Mouse (Mus musculus): ENCODE data around the gene 1700123O20Rik.

- no peak for TF ChIP-seq POLR2A (IDR thresholded peaks at IDR 0.05; ENCODE audit: borderline replicate concordance, extremely low read depth, insufficient read depth, insufficient read length, poor library complexity, severe bottlenecking)
- TF ChIP-seq CTCF (IDR thresholded peaks at IDR 0.05; ENCODE audit: borderline replicate concordance, extremely low read depth, insufficient read depth, insufficient read length): no peak
Measured at GRCm38 (mm10) chr14:54676290-54676689, 9.7 kb upstream of the 1700123O20Rik start.
